Mouse (Mus musculus) limb, embryonic 12.5 days (tissue): Measurements from ENCODE around the gene Erbb2. TPM values are rescaled to one million over a fixed set of nuclear protein-coding genes. Genes with fewer than 3 reads are reported as not detected.

Experiments
- ATAC-seq: fragments of 200-750 bp; cut with Nextera tagmentation; 2 replicates; pipeline ENCODE4 v1.8.0; 2017; ENCODE audit warnings: low read depth, moderate TSS enrichment; ENCODE audit not compliant: insufficient number of reproducible peaks, insufficient read depth, low FRiP score, low TSS enrichment
- H3K27ac ChIP-seq: fragments of 300-500 bp; sonication (generic); 2 replicates; pipeline ENCODE4 v1.5.1; 2016; ENCODE audit warnings: mild to moderate bottlenecking, moderate library complexity
- H3K27me3 ChIP-seq: fragments of 300-500 bp; sonication (generic); 2 replicates; pipeline ENCODE4 v1.6.1; 2016; ENCODE audit warnings: mild to moderate bottlenecking, moderate library complexity
- H3K36me3 ChIP-seq: fragments of 300-500 bp; sonication (generic); 2 replicates; pipeline ENCODE4 v1.6.1; 2016; ENCODE audit warnings: mild to moderate bottlenecking, moderate library complexity
- H3K4me1 ChIP-seq: fragments of 300-500 bp; sonication (generic); replicated peaks from 2 replicates; pipeline ENCODE4 v1.6.1; 2016
- H3K4me2 ChIP-seq: fragments of 300-500 bp; sonication (generic); 2 replicates; pipeline ENCODE4 v1.6.1; 2016; ENCODE audit warnings: mild to moderate bottlenecking, moderate library complexity
- H3K4me3 ChIP-seq: fragments of 300-500 bp; sonication (generic); replicated peaks from 2 replicates; pipeline ENCODE4 v1.5.1; 2016; ENCODE audit warnings: mild to moderate bottlenecking
- H3K9ac ChIP-seq: fragments of 300-500 bp; sonication (generic); replicated peaks from 2 replicates; pipeline ENCODE4 v1.6.1; 2016; ENCODE audit warnings: mild to moderate bottlenecking, moderate library complexity
- H3K9me3 ChIP-seq: fragments of 300-500 bp; sonication (generic); 2 replicates; pipeline ENCODE4 v1.6.1; 2016; ENCODE audit warnings: mild to moderate bottlenecking, moderate library complexity
- WGBS: fragments of 180-500 bp; shearing (Covaris S2); methylation state at CpG from one replicate; pipeline ENCODE4 v1.1.7; 2016; 5-methylcytosine and 5-hydroxymethylcytosine counted together
- polyA plus RNA-seq: library from polyadenylated mRNA; unstranded; fragments of >200 nt; fragmentation: Nextera tagmentation; extraction: Ambion mirVana; gene quantifications from 2 replicates; pipeline ENCODE4 v1.2.1, GENCODE M21; 2016

Erbb2 gene
- polyA plus RNA-seq, 1 experiment from 2014 or later = 40.8 TPM

DNA sequence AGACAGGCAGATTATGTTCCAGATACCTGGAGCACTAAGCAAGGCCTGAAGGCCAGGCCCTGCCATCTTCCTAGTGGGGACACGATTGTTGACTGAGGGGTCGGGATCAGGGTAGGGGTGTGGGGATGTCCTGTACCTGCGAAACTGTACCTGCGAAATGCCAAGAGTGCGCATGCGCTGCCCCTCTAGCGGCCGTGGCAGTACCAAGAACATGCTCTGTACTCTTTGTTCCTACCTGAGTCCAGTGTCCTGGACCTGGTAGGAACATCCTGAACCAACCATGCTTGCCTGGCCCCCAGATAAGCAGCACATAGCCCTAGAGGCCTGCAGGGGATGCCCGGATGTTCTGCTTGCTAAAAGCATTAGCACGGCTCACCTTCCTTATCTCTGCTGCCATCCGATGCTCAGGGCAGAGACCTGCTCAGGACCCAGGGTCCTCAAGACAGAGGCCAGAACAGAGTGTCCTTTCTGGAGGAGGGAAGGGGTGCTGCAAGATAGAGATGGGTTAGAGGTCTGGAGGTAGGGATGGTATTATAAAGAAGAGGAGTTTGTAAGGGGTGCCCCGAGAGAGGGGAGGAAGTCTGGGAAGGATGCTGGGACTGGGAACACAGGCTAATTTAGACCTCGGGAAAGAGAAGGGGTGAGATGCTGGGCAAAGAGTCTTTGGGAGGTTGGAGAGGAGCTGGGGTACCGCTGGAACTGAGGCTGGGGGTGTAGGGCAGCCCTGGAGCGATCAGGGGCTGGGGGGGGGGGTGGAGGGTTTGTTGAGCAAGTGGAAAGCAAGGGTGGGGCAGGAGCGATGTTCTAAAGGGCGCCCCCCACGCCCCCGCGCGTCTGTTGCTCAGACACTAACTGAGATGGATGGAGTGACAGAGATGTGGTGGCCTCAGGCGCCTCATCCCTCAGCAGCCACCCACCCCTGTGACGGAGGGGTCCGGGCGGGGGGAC is 26.4 kb upstream of the Erbb2 start, which contains the start of gene Pnmt:
Gene Pnmt, plus strand, starts transcription at position 813 of the 948 bp plus-strand sequence.
- no peaks in the 10 kb centered on the region for H3K9me3 ChIP-seq
- 49% methylated on average over 25 of the region's 25 CpGs for WGBS
- peaks cover 1% of the 10 kb centered on the region; the same call in 1 of the 2 replicates for H3K36me3 ChIP-seq
- H3K9ac ChIP-seq = peak within 1 kb of the TSS; percentile 23; the same call in 1 of the 2 replicates
- no peak for ATAC-seq
- peaks cover 81% of the 10 kb centered on the region for H3K27me3 ChIP-seq
- H3K4me3 ChIP-seq = peak within 1 kb of the TSS; percentile 19
- peaks cover 6% of the 10 kb centered on the region for H3K4me1 ChIP-seq
- H3K4me2 ChIP-seq = peak within 1 kb of the TSS; percentile 37
- H3K27ac ChIP-seq = no peak within 1 kb of the TSS

DNA sequence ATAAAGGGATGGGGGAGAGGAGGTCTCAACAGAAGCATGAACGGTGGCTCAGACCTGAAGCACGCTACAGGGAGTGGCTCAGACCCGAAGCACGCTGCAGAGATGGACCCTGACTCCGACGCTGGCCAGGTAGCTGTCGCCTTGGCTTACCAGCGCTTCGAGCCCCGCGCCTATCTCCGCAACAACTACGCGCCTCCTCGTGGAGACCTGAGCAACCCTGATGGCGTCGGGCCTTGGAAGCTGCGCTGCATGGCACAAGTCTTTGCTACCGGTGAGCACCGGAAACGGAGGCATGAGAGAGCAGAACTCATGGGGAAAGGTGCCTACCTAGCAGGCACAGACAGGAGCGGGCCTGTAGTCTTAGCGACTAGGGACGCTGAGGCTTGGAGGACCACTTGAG is 25.7 kb upstream of the Erbb2 start:
- Histone ChIP-seq H3K4me2 (peak overlapping the region; percentile 37), H3K9ac (peak overlapping the region; percentile 23; the same call in 1 of the 2 replicates), H3K4me1 (peaks cover 6% of the 10 kb centered on the region), H3K27me3 (peaks cover 88% of the 10 kb centered on the region), H3K27ac (no peak overlapping the region), H3K9me3 (no peaks in the 10 kb centered on the region), H3K36me3 (no peaks in the 10 kb centered on the region; the same call in 1 of the 2 replicates), H3K4me3 (peak overlapping the region; percentile 19)
- WGBS = 11% methylated on average over 24 of the region's 24 CpGs
- ATAC-seq = no peak

DNA sequence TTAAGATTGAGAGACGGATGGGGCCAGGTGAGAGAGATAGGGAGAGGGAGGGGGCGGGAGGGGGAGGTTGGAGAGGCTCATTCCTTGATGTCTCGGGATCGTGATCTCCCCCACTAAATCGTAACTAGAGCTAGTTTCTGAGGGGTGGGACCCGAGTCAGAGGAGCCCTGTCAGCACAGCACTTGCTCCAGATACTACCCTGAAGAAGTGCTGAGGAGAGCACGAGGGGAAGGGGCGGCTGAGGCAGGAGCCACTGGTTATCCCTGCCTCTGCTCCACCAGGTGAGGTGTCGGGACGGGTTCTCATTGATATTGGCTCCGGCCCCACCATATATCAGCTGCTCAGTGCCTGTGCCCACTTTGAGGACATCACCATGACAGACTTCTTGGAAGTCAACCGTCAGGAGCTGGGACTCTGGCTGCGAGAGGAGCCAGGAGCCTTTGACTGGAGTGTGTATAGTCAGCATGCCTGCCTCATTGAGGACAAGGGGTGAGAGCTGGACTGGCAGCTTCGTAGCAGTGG is 25.2 kb upstream of the Erbb2 start:
- no peaks in the 10 kb centered on the region for H3K36me3 ChIP-seq
- no peak for ATAC-seq
- H3K4me1 ChIP-seq = peaks cover 8% of the 10 kb centered on the region
- peaks cover 93% of the 10 kb centered on the region for H3K27me3 ChIP-seq
- WGBS = 47% methylated on average over 14 of the region's 14 CpGs
- peak overlapping the region; percentile 23; the same call in 1 of the 2 replicates for H3K9ac ChIP-seq
- H3K4me2 ChIP-seq = 0 out of 2 replicates have a peak overlapping the region, but pooled peaks have one; percentile 37
- no peak overlapping the region for H3K27ac ChIP-seq
- no peaks in the 10 kb centered on the region for H3K9me3 ChIP-seq
- H3K4me3 ChIP-seq = peak overlapping the region; percentile 19; the same call in 1 of the 2 replicates

DNA sequence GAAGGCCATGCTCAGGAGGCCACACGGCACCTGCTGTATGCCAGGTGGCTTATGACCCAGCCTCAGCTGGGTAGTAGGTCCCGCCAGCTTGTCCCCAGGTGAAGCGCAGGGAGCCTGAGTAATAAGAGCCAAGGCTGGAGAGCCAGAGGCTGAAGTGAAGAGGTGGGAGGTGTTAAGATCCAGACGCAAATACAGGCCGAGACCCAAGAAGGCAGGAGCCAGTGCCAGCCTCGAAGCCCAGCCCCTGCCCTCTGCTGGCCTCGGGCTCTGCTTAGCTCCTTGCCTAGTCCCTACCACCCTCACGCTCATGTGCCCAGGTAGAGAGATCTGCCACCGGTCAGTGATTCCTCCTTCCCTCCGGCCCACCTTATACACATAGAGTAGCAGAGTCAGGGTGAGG is 24.0 kb upstream of the Erbb2 start:
- 71% methylated on average over 10 of the region's 10 CpGs for WGBS
- peaks cover 99% of the 10 kb centered on the region for H3K27me3 ChIP-seq

DNA sequence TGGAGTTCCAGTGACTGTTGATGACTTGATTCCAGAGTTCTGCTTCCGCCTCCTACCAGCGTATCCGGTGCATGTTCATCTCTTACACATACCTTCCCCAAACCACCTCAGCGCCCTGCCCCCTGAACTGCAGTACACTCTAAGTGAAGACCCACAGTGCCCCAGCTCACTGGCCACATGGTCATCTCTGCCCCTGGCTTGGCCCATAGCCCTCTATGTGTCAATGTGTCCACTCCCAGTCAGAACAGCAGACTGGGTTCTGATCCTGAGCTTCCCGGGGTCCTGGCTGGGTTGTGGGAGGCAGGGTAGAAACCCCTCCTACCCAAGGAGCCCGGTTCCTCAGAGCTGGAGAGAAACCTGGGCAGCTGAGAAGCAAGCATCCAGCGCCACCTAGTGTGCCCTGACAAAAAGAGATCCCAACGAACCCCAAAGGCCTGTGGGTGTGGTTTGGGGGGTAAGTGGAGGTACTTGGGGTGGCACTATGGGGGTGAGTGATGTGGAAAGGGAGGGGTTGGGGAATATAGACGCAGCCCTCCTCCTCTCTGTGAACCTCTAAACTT is 23.0 kb upstream of the Erbb2 start:
- Histone ChIP-seq H3K27ac (no peak overlapping the region), H3K36me3 (no peaks in the 10 kb centered on the region), H3K27me3 (peaks cover 97% of the 10 kb centered on the region), H3K9me3 (no peaks in the 10 kb centered on the region), H3K4me2 (no peak overlapping the region), H3K4me1 (peaks cover 18% of the 10 kb centered on the region), H3K9ac (no peak overlapping the region), H3K4me3 (no peak overlapping the region)
- ATAC-seq = no peak
- 26% methylated on average over 9 of the region's 9 CpGs for WGBS

More for the DNA sequence above, 24.0 kb upstream of the Erbb2 start:
- H3K4me3 ChIP-seq = no peak overlapping the region
- peaks cover 11% of the 10 kb centered on the region for H3K4me1 ChIP-seq
- ATAC-seq = no peak
- H3K9ac ChIP-seq = no peak overlapping the region
- no peak overlapping the region for H3K27ac ChIP-seq
- no peaks in the 10 kb centered on the region for H3K36me3 ChIP-seq
- H3K9me3 ChIP-seq = no peaks in the 10 kb centered on the region
- no peak overlapping the region for H3K4me2 ChIP-seq

DNA sequence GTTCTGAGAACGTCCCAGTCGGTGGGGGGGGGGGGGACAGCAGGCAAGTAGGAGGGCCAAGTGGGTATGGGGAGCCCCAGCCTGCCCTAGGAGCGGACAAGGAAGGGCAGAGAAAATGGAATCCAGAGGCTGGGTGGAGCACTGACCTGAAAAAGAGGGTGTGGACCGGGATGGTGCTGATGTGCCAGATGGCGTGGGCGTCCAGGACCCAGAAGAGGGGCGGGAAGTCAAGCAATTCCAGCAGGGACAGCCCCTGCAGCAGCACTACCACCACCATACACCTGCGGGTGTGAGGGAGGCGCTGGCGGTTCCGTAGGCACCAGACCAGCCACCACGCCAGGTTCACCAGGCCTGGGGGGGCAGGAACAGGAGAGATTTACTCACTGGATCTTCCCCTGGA is 22.1 kb upstream of the Erbb2 start:
- Histone ChIP-seq H3K27ac (no peak overlapping the region), H3K9ac (no peak overlapping the region), H3K27me3 (peaks cover 88% of the 10 kb centered on the region), H3K36me3 (no peaks in the 10 kb centered on the region), H3K4me2 (no peak overlapping the region), H3K9me3 (no peaks in the 10 kb centered on the region), H3K4me3 (no peak overlapping the region), H3K4me1 (peaks cover 19% of the 10 kb centered on the region)
- 60% methylated on average over 12 of the region's 12 CpGs for WGBS
- no peak for ATAC-seq

DNA sequence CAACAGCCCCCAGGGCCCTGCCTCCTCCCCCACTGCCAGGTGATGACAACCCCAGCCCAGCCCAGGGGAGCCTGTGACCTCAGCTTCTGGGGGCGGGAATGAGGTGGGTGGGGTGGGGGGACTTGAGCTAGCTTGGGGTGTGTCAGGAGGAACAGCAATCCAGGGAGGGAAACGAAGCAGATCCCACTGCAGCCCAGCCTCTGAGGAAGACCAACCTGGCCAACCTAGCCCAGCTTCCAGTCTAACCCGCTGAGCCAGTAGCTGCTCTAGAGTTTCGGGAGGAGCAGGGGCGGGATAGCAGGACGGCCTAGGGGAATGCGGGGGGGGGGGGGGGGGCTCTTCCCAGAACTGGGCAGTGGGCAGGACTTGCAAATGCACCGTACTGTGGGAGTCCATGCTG is 20.2 kb upstream of the Erbb2 start:
- H3K4me3 ChIP-seq = no peak overlapping the region
- H3K27ac ChIP-seq = peak overlapping the region; percentile 23; the same call in 1 of the 2 replicates
- no peaks in the 10 kb centered on the region for H3K9me3 ChIP-seq
- H3K4me1 ChIP-seq = peaks cover 13% of the 10 kb centered on the region
- ATAC-seq = no peak
- H3K36me3 ChIP-seq = no peaks in the 10 kb centered on the region
- 11% methylated on average over 8 of the region's 8 CpGs for WGBS
- H3K9ac ChIP-seq = peak overlapping the region; percentile 18; the same call in 1 of the 2 replicates
- H3K4me2 ChIP-seq = no peak overlapping the region
- peaks cover 69% of the 10 kb centered on the region for H3K27me3 ChIP-seq

DNA sequence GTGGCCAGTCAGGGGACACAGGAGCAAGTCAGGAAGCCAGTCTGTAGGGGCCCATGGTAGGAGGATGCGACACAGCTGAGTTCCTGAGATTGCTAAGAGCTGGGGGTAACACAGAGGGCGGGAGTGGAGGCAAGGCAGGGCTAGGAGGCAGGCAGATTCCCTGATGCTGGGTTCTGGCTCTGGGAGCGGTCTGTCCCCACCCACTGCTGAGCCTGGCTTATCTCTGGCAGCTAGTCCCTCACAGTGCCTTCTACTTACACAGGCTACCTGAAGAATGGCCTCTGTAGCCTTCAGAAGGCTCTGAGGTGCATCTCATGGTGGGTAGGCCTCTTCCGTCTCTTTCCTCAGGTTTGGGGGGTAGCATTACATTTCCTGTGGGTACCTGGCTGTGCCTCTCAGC is 19.6 kb upstream of the Erbb2 start:
- Histone ChIP-seq H3K4me3 (no peak overlapping the region), H3K9ac (0 out of 2 replicates have a peak overlapping the region, but pooled peaks have one; percentile 23), H3K9me3 (no peaks in the 10 kb centered on the region), H3K4me2 (no peak overlapping the region), H3K27me3 (peaks cover 63% of the 10 kb centered on the region), H3K27ac (peak overlapping the region; percentile 23; the same call in 1 of the 2 replicates), H3K4me1 (peaks cover 13% of the 10 kb centered on the region), H3K36me3 (peaks cover 3% of the 10 kb centered on the region; the same call in 1 of the 2 replicates)
- ATAC-seq = no peak
- WGBS = 43% methylated on average over 4 of the region's 4 CpGs

DNA sequence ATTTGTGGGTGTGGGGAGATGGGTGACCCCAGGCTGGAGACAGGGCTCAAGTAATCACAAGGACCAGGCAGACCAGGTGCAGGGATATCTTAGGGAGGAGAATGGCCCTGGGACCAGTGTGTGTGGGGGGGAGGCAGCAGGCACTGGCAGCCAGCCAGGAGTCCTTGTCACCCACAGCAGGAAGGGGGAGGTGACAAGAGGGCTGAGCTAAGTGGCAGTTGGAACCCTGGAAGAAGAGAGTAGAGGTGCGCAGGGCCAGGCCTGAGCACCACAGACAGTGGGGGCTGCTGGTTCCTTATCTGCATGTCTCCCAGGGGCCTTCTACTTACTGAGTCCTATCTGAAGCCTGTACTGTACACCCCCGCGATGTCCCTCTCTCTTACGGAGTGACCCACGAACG is 19.0 kb upstream of the Erbb2 start:
- Histone ChIP-seq H3K9ac (no peak overlapping the region), H3K27ac (no peak overlapping the region), H3K36me3 (peaks cover 5% of the 10 kb centered on the region; the same call in 1 of the 2 replicates), H3K27me3 (peaks cover 56% of the 10 kb centered on the region), H3K4me1 (peaks cover 13% of the 10 kb centered on the region), H3K4me2 (no peak overlapping the region), H3K4me3 (no peak overlapping the region), H3K9me3 (no peaks in the 10 kb centered on the region)
- WGBS = 75% methylated on average over 6 of the region's 6 CpGs
- no peak for ATAC-seq

DNA sequence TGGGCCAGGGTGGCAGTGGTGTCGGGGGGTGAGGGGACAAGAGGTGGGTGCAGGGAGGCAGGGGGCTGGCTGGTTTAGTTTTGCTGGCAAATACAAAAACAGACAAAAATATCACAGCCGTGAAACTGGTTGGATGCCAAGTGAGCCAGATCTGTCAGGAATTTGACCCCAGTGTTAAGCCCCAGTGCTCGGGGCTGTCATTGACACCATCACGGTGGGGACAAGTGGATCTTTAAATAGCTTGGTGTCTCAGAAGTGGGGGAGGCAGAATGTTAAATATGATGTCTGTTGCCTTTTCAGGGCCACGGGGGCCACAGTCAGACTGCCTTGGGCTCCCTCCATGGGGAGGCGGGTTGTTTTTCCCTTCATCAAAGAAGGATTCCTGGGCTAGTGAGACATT is 18.0 kb upstream of the Erbb2 start:
- Histone ChIP-seq H3K27ac (no peak overlapping the region), H3K4me2 (no peak overlapping the region), H3K9me3 (no peaks in the 10 kb centered on the region), H3K9ac (no peak overlapping the region), H3K4me1 (peaks cover 13% of the 10 kb centered on the region), H3K27me3 (peaks cover 47% of the 10 kb centered on the region), H3K4me3 (no peak overlapping the region), H3K36me3 (peaks cover 5% of the 10 kb centered on the region; the same call in 1 of the 2 replicates)
- 51% methylated on average over 6 of the region's 6 CpGs for WGBS
- ATAC-seq = no peak

DNA sequence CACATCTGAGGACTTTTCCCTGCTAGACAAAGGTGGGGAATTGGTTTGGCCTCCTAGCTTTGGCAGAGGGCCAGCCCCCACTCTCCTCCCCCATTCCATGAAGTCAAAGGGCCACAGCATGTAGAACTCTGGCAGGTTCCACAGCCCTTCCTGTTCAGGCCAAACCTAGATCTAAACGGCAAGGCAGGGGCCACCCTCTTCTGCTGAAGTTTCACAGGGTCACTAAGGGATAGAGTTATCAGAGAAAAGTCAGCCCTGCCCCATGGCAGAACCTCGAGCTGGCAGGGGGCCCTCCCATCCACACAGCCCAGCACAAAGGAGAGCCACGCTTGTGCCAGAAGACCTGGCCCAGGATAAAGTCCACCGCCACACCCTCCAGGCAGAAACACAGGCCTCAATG is 17.2 kb upstream of the Erbb2 start:
- ATAC-seq = no peak

More for the DNA sequence above, 17.2 kb upstream of the Erbb2 start:
- peaks cover 13% of the 10 kb centered on the region for H3K4me1 ChIP-seq
- H3K9ac ChIP-seq = no peak overlapping the region
- H3K9me3 ChIP-seq = no peaks in the 10 kb centered on the region
- no peak overlapping the region for H3K27ac ChIP-seq
- 62% methylated on average over 4 of the region's 4 CpGs for WGBS
- no peak overlapping the region for H3K4me2 ChIP-seq
- H3K27me3 ChIP-seq = peaks cover 39% of the 10 kb centered on the region
- H3K4me3 ChIP-seq = no peak overlapping the region
- peaks cover 5% of the 10 kb centered on the region; the same call in 1 of the 2 replicates for H3K36me3 ChIP-seq
